Mouse (Mus musculus) CH12.LX (cell line): ENCODE data around the gene Scg5. TPM values are rescaled to one million over a fixed set of nuclear protein-coding genes. Genes with fewer than 3 reads are reported as not detected.

Experiments
- DNase-seq: peaks from one replicate; pipeline ENCODE4 v3.0.0-alpha.2; 2013; ENCODE audit errors: extremely low read depth
- H3K27ac ChIP-seq: 2 replicates; pipeline ENCODE4 v1.5.1; 2012; ENCODE audit warnings: low read depth, mild to moderate bottlenecking, control low read depth, moderate library complexity; ENCODE audit not compliant: insufficient read depth
- H3K27me3 ChIP-seq: replicated peaks from 2 replicates; pipeline ENCODE3; 2012; ENCODE audit warnings: inconsistent platforms
- H3K36me3 ChIP-seq, 2 experiments: replicated peaks in 1 of 2; 2 replicates each; pipeline versions ENCODE3 to v1.6.1; 2012; ENCODE audit warnings: inconsistent platforms in 1 of 2, low read length in 1 of 2, mild to moderate bottlenecking in 1 of 2, mixed read lengths in 1 of 2, moderate library complexity in 1 of 2; ENCODE audit not compliant: control insufficient read depth in 1 of 2, insufficient read depth in 1 of 2
- H3K4me1 ChIP-seq, 2 experiments: 2 replicates each; pipeline ENCODE4 v1.6.1; 2012; ENCODE audit warnings: inconsistent platforms in 1 of 2, moderate library complexity in 1 of 2; ENCODE audit not compliant: insufficient read depth in 2 of 2, control insufficient read depth in 1 of 2
- H3K4me2 ChIP-seq: 2 replicates; pipeline ENCODE4 v1.6.1; 2012; ENCODE audit warnings: low read depth, mild to moderate bottlenecking, control low read depth; ENCODE audit not compliant: poor library complexity, insufficient read depth, severe bottlenecking
- H3K4me3 ChIP-seq, 3 experiments: fragments of 150-350 bp in 1 of 3; sonication (generic) in 1 of 3; replicated peaks in 1 of 3; 2 replicates each; pipeline versions ENCODE3 to v1.5.1; 2011 to 2012; ENCODE audit warnings: low read depth in 2 of 3, low read length in 2 of 3, mild to moderate bottlenecking in 2 of 3, moderate library complexity in 2 of 3, control low read depth in 1 of 3, improper control_type of control experiment in 1 of 3, inconsistent platforms in 1 of 3, mixed read lengths in 1 of 3; ENCODE audit not compliant: poor library complexity in 1 of 3
- H3K79me2 ChIP-seq: replicated peaks from 2 replicates; pipeline ENCODE4 v1.6.1; 2012; ENCODE audit warnings: mild to moderate bottlenecking, moderate library complexity; ENCODE audit not compliant: control insufficient read depth, poor library complexity, insufficient read depth, severe bottlenecking; ENCODE audit errors: extremely low read depth
- H3K9ac ChIP-seq: 2 replicates; pipeline ENCODE4 v1.6.1; 2012; ENCODE audit warnings: low read depth, mild to moderate bottlenecking, control low read depth, moderate library complexity; ENCODE audit not compliant: insufficient read depth
- H3K9me3 ChIP-seq: replicated peaks from 2 replicates; pipeline ENCODE3; 2012; ENCODE audit warnings: low read length, inconsistent platforms, mixed read lengths
- CHD2 ChIP-seq: IDR thresholded peaks from 2 replicates; pipeline ENCODE4 v1.6.1; 2011; ENCODE audit warnings: low read length, improper control_type of control experiment
- CTCF ChIP-seq, 2 experiments: IDR thresholded peaks in 1 of 2; conservative IDR thresholded peaks in 1 of 2; 2 replicates each; pipeline ENCODE4 v1.5.1; 2011 to 2012; ENCODE audit warnings: low read depth in 2 of 2, low read length in 2 of 2, improper control_type of control experiment in 1 of 2, inconsistent platforms in 1 of 2, mild to moderate bottlenecking in 1 of 2, moderate library complexity in 1 of 2
- E2F4 ChIP-seq: IDR thresholded peaks from 2 replicates; pipeline ENCODE4 v1.6.1; 2011; ENCODE audit warnings: low read depth, low read length, improper control_type of control experiment; ENCODE audit not compliant: insufficient replicate concordance
- ELF1 ChIP-seq: IDR thresholded peaks from 2 replicates; pipeline ENCODE4 v1.6.1; 2014; ENCODE audit warnings: low read depth, mild to moderate bottlenecking, inconsistent platforms, low read length, improper control_type of control experiment
- ETS1 ChIP-seq: conservative IDR thresholded peaks from 2 replicates; pipeline ENCODE4 v1.6.1; 2012; ENCODE audit warnings: low read depth, mild to moderate bottlenecking, inconsistent platforms, low read length, improper control_type of control experiment, moderate library complexity
- GABPA ChIP-seq: IDR thresholded peaks from 2 replicates; pipeline ENCODE4 v1.6.1; 2012; ENCODE audit warnings: low read depth, low read length, improper control_type of control experiment, inconsistent platforms; ENCODE audit not compliant: insufficient replicate concordance
- JUND ChIP-seq: conservative IDR thresholded peaks from 2 replicates; pipeline ENCODE4 v1.6.1; 2011; ENCODE audit warnings: low read depth, low read length, improper control_type of control experiment
- KAT2A ChIP-seq: IDR thresholded peaks from 2 replicates; pipeline ENCODE4 v1.6.1; 2012; ENCODE audit warnings: low read length, improper control_type of control experiment, inconsistent platforms; ENCODE audit not compliant: insufficient replicate concordance
- MAFK ChIP-seq: IDR thresholded peaks from 2 replicates; pipeline ENCODE4 v1.6.1; 2011; ENCODE audit warnings: low read length, improper control_type of control experiment; ENCODE audit not compliant: insufficient replicate concordance
- MXI1 ChIP-seq: IDR thresholded peaks from 2 replicates; pipeline ENCODE4 v1.6.1; 2011; ENCODE audit warnings: mild to moderate bottlenecking, low read depth, low read length, improper control_type of control experiment
- PAX5 ChIP-seq: IDR thresholded peaks from 2 replicates; pipeline ENCODE4 v1.6.1; 2012; ENCODE audit warnings: low read length, inconsistent platforms, mixed read lengths
- RCOR1 ChIP-seq: conservative IDR thresholded peaks from 2 replicates; pipeline ENCODE4 v1.6.1; 2012; ENCODE audit warnings: low read depth, mild to moderate bottlenecking, inconsistent platforms, low read length, improper control_type of control experiment
- USF2 ChIP-seq: conservative IDR thresholded peaks from 2 replicates; pipeline ENCODE4 v1.6.1; 2011; ENCODE audit warnings: low read depth, low read length, improper control_type of control experiment
- ZC3H11A ChIP-seq: IDR thresholded peaks from 2 replicates; pipeline ENCODE4 v1.6.1; 2012; ENCODE audit warnings: low read depth, mild to moderate bottlenecking, inconsistent platforms, low read length, improper control_type of control experiment
- dilution Hi-C: fragments of 300-500 bp; cut with MboI; formaldehyde crosslinking; loops from 2 replicates; pipeline ENCODE4 v1.14.3; 2020; ENCODE audit warnings: low sequenced_read_pairs; ENCODE audit not compliant: extremely low pct_unique_long_range_greater_than_20kb, extremely low pct_ligation_motif_present
- in situ Hi-C: fragments of 300-500 bp; cut with MboI; formaldehyde crosslinking; loops from 3 replicates; pipeline ENCODE4 v1.14.3; 2019; ENCODE audit warnings: low sequenced_read_pairs, low pct_ligation_motif_present, low pct_unique_long_range_greater_than_20kb, mixed read lengths
- polyA plus RNA-seq: library from polyadenylated mRNA; unstranded; fragments of >175 nt; gene quantifications from 2 replicates; pipeline ENCODE4 v1.2.1, GENCODE M21; 2012; ENCODE audit warnings: low read depth; ENCODE audit not compliant: insufficient read length
- total RNA-seq, 2 experiments: library from RNA; depleted of rRNA; stranded (reverse); fragments of 300-350 nt in 1 of 2; fragments of >200 nt in 1 of 2; gene quantifications; 2 replicates each; pipeline ENCODE4 v1.2.3; 2012 to 2014

Gene Scg5
- total and polyA plus RNA-seq, 3 experiments = not detected

DNA sequence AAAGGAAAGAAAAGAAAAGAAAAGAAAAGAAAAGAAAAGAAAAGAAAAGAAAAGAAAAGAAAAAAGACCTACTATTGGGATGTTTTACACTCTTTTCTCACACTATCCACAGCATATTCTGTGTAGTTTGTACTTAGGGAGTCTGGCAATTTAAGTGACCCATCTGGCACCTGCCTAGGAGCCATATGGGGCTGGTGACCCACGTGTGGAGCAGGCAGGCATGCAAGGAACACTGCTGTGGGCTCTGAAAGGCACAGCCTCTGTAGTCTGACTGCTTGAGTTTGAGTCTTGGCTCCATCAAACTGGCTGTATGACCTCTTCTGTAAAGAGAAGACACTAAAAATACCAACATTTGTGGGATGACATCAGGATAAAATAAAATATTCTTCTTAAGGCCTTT lies 25.2 kb downstream of the Scg5 start:
- H3K36me3 ChIP-seq = no peaks in the 10 kb centered on the region
- H3K9me3 ChIP-seq = no peaks in the 10 kb centered on the region
- H3K4me1 ChIP-seq = peaks cover 3 to 4% of the 10 kb centered on the region in 2 experiments; a peak in 2 of 4 replicates
- in situ Hi-C loops (loop anchor here (25.0 kb wide), 1 partner anchor 316 kb away; no protein-coding TSS in a partner anchor), dilution Hi-C loops (no loop called here)
- no peaks in the 10 kb centered on the region for H3K79me2 ChIP-seq
- H3K4me3 ChIP-seq = no peak overlapping the region
- H3K9ac ChIP-seq = no peak overlapping the region
- TF ChIP-seq ELF1 (no peak), CHD2 (no peak), ZC3H11A (no peak), GABPA (no peak), RCOR1 (no peak), PAX5 (no peak), USF2 (no peak)
- no peak overlapping the region for H3K4me2 ChIP-seq
- no peak overlapping the region for H3K27ac ChIP-seq
- DNase-seq = no peak
- H3K27me3 ChIP-seq = no peaks in the 10 kb centered on the region

DNA sequence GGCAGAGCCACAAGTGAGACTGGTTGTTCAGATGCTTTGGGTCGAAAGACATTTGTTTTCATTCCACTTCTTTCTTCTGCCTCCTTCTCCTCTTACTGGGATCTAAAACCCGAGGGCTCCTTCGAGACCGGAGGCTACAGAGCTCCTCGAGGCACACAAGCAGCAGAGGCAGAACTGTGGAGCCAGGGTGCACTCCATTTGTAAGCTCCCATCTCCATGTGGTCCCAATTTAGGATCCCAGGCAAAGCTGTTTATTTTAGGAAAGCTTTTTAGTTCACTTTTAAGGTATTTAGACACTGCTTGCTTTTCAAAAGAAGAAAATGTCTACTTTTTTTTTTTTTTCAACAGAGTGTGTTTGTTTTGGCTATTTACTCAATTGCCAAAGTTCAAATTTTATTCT lies 28.1 kb downstream of the Scg5 start:
- in situ Hi-C loops (loop anchor here (25.0 kb wide), 1 partner anchor 314 kb away; no protein-coding TSS in a partner anchor), dilution Hi-C loops (no loop called here)
- Histone ChIP-seq H3K9ac (no peak overlapping the region), H3K4me2 (no peak overlapping the region), H3K27me3 (no peaks in the 10 kb centered on the region), H3K36me3 (no peaks in the 10 kb centered on the region), H3K4me3 (no peak overlapping the region), H3K27ac (no peak overlapping the region), H3K79me2 (no peaks in the 10 kb centered on the region), H3K4me1 (peaks cover 3 to 4% of the 10 kb centered on the region in 2 experiments; a peak in 2 of 4 replicates), H3K9me3 (no peaks in the 10 kb centered on the region)
- no peak for DNase-seq
- TF ChIP-seq ELF1 = no peak
- no peak for TF ChIP-seq JUND
- no peak for TF ChIP-seq MAFK
- TF ChIP-seq ETS1 = no peak
- no peak for TF ChIP-seq E2F4

DNA sequence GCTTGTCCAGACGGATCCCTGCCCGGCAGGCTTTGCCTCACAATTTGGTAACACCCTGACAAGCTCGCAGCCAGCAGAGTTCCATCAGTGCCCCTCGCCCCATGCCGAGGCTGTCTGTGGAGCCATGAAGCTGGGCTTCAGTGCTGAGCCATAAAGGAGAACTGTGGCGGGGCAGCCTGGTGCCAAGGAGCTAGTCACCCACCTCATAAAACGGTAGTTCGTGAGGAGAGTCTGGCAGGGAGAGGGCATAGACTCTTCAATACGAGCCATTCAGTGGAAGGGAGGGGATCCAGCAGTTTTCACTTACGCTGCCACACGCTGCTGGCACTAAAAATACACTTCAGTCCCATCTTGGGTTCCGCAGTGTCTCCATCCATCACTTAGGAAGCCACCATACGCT lies 30.3 kb downstream of the Scg5 start:
- no peaks in the 10 kb centered on the region for H3K9me3 ChIP-seq
- no peak overlapping the region for H3K4me2 ChIP-seq
- no peak overlapping the region for H3K9ac ChIP-seq
- no peak overlapping the region for H3K4me3 ChIP-seq
- H3K79me2 ChIP-seq = no peaks in the 10 kb centered on the region
- no peak overlapping the region for H3K27ac ChIP-seq
- TF ChIP-seq KAT2A = no peak
- no peak for TF ChIP-seq MXI1
- TF ChIP-seq CTCF (conservative IDR thresholded peaks at IDR 0.05 in 1 of 2, IDR thresholded peaks at IDR 0.05 in 1 of 2; ENCODE audit: low read depth in 2 of 2, low read length in 2 of 2) = no peak
- dilution Hi-C loops (no loop called here), in situ Hi-C loops (no loop called here)
- H3K36me3 ChIP-seq = no peaks in the 10 kb centered on the region
- DNase-seq = no peak
- peaks cover 3 to 4% of the 10 kb centered on the region in 2 experiments; a peak in 2 of 4 replicates for H3K4me1 ChIP-seq
- H3K27me3 ChIP-seq = no peaks in the 10 kb centered on the region
